Mouse (Mus musculus) lung, adult 2 months (tissue): ENCODE results near the gene Txndc17.

Experiments
- CTCF ChIP-seq: fragments of 200-500 bp; IDR thresholded peaks from 2 replicates; pipeline ENCODE4 v1.5.1; 2011; ENCODE audit warnings: mild to moderate bottlenecking, low read length, control low read depth; ENCODE audit not compliant: insufficient read depth
- POLR2A ChIP-seq: fragments of 200-500 bp; IDR thresholded peaks from 2 replicates; pipeline ENCODE4 v1.6.1; 2011; ENCODE audit warnings: low read depth, mild to moderate bottlenecking, control low read depth, low read length, borderline replicate concordance; ENCODE audit errors: extremely low read depth

- TF ChIP-seq CTCF: no peak
- TF ChIP-seq POLR2A: no peak
Measured at GRCm38 (mm10) chr11:72255629-72256028, 48.3 kb downstream of the Txndc17 start.
